Mouse (Mus musculus) layer of hippocampus, postnatal 36 days (tissue): ENCODE results near the gene Ripor3. TPM values are rescaled to one million over a fixed set of nuclear protein-coding genes. Genes with fewer than 3 reads are reported as not detected.

Experiments used
- DNase-seq, 2 experiments: peaks; one replicate each; pipeline ENCODE4 v3.0.0; 2022
- total RNA-seq, 2 experiments: library from RNA; stranded (reverse); gene quantifications; 2 replicates each; pipeline ENCODE4 v1.2.3; 2021

The Ripor3 gene
- total RNA-seq, 2 experiments from 2014 or later, result 0.10 to 0.28 TPM

DNA sequence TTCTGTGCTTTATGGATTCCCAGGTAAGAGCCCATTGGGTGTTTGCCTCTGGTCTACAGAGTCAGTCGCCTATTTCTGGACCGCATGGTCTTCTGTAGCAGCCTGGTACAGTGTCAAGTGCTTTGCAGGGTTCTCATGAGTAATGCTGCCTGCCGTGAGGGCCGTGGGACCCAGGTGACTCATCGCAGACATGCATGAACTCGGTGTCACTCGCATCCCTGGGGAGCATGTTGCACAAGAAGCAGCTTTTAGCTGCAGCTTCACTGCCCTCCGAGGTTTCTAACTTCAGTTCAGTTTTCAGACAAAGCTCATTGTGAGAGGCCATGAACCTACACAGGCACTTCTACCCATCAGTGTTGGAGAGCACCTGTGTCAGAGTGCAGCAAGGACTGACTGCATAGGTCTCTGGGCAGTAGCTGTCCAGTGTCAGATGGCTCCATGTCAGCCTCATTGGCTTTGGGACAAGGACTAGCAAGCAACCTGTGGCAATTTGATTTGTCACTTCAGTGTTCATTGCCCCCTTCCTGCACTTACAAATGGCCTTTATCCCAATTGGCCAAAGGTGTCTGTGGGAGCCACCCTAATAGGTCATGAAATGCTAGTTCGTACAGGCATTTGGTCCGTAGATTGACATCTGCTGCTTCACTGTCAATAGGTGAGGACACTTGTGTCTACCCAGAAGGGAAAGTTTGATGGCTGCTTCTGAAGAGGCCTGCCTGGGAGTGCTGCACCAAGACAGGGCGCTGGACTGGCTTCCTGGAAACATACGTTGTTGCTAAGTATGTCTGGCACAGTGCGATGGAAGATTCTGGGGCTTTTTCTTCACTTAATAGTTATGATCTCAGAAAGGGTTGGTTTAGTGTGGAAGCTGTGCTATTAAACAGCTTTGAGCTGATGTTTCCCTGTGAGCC is 58.9 kb downstream of the Ripor3 start:
- DNase-seq, result no peak

DNA sequence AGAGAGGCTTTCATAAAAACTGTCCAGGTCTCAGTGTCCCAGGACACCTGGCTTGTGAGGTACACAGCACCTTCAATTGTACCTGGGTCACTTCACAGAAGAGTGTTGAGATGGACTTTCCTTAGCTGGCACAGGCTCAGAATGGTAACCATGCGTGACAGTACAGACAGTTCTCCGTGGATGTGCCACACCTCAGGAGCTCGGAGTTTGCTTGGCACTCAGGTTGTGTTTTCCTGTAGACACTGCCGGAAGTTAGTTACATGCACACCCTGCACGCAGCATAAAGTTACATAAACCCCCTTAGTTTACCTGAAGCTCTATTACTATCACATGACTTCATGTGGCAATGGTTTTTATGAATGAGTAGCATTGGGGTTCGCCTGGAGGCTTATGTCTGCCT is 59.7 kb downstream of the Ripor3 start:
- DNase-seq, result no peak

DNA sequence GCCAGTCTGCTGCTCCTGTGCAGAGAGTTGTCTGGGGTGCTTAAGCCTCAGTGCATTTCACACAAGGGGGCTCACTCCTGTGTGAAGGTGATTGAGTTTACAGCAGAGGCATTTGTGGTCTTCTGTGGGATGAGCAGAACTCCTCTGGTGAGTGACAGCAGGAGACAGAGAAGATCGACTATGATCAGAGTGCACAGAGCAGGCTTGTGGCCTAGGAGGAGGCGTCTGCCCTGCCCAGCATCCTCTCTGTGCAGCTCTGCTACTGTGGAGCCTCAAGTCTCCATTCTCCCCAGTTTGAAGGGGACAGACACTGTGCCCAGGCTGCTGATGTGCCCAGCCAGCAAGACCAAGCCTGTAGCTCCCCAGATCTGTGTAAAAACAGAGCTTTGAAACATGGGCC is 60.6 kb downstream of the Ripor3 start:
- DNase-seq, result no peak

DNA sequence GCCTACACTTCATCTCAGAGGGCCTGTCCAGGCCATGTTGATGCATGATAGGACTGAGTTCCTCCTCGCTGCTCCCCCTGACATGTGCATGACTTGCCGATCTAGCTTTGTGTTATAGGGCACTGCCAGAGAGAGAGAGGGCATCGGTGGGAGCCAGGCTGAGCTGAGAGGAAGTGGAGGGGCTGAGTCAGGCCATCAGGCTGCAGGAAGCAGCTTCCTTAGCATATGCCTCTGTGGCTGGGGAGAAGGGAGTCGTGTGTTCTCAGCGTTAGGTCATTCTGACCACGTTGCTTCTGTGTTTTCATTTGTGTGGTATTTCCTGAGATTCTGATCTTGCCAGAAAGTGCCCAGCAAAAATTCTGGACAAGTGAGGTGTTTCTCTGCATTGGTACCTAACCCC is 61.2 kb downstream of the Ripor3 start:
- DNase-seq, result no peak

DNA sequence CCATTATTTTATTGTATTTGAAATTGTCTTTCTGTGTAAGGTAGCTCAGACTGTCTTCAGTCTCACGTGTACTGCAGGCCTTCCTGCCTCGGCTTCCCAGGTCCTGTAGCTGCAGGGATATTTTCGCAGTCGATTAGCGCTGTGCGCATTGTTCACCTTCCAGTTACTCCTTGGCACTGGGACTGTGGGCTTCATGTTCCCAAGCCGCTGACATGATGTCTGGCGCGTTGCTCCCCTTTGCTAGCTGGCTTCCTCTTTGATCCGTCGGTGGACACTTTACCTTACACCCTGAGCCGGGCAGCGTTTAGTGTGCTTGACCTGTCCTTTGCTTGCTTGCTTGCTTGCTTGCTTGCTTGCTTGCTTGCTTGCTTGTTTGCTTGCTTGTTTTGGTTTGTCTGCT is 61.9 kb downstream of the Ripor3 start:
- no peak for DNase-seq

DNA sequence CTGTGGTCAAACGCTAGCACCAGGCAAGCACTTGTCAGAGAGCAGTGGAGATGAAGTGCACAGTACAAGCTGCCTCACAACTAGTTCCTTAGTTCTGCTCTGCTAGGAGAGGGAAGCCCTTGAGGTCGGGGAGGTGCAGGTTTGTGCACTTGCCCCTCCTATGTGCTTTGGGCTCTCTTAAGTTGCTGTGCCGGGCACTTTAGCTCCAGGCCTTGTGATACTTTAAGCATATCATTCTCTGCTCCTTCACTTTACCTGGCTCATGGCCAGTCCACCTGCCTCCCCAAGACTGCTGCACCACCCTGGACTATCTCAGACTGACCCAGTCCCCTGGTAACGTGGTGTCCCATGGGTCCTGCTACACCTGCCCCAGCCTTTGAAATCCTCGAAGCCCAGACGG is 62.4 kb downstream of the Ripor3 start:
- DNase-seq, result no peak

DNA sequence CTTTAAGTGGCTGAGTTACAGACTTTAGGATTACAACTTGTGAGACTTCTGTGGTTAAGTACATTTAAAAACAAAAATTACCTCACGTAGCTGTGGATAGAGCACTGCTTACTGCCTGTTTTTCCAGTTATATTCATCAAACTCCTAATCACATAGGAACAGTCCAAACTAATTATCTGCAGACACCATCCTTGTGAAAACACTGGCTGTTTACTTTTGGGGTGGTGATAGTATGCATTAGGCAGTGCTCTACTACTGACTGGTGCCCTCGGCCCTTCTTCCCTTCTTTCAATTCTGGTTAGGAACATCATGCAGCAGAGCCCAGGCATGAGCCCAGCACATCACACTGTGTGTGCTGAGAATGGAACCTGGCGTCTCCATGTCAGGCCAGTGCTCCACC is 63.2 kb downstream of the Ripor3 start:
- DNase-seq, result no peak

DNA sequence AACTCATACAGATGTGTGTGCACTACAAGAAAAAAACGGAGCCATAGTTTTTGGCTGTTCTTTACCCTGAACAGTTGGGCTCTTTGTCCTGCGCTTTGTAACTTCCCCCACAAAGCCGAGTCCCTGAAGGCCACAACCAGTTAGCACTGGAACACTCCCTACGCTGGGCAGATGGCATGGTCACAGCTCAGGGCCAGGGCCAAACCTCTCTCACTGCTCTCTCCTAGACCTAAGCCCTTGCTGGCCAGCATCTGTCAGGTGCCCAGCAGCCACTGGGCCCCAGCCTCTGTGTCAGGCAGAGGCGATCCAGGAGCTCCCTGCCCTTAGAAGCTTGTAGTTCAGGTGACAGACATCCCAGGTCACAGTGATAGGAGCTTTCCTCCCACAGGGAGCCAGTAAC is 65.0 kb downstream of the Ripor3 start:
- no peak for DNase-seq

DNA sequence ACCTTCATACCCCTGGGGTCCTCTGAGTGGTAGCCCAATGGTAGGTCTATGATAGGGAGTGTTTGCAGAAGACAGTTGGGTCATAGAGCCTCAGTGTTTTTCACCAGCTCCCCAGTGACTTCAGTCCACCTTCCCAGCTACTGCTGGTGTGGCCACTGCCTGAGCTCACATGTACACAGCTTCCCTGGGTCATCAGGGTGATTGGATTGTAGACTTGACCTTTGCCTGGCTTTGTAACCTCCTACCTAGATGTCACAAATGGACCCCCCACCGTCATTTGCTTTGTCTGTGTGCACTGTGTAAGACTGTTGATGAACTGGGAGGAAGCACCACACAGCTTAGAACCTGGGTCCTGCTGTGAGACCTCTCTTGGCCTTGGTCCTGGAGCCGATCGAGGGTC is 66.2 kb downstream of the Ripor3 start:
- DNase-seq, result no peak

DNA sequence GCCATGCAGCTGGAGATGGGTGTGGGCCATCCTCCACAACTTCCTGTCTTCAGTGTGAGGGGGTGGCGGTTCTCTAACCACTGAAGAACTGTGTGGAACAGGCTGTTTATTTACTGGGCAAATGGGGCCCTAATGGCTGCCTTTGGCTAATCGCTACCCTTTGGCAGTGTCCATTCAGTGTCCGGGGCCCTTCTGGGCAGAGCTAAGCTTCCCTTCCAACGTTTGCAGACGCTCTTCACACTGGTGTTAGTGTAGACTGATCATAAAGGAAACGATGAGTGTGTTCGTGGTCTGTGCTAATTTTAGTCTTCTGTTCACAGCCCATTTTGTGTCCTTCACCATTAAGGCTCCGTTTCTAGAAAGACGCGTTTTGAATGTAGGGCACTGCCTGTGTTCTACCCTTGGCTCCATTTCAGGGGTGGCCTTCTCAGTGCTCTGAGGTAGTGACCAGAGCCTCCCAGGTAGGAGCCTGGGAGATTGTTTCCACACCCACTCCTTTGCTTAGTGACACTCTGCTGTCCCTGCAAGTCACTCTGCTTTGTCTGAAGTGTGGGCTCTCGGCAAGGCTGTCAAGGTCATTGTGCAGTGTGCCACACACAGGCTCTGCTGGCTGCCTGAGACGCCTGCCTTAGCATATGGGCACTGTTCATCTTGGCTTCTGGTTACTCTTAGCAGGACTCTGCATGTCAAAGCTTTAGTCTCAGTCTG is 67.3 kb downstream of the Ripor3 start:
- no peak for DNase-seq

DNA sequence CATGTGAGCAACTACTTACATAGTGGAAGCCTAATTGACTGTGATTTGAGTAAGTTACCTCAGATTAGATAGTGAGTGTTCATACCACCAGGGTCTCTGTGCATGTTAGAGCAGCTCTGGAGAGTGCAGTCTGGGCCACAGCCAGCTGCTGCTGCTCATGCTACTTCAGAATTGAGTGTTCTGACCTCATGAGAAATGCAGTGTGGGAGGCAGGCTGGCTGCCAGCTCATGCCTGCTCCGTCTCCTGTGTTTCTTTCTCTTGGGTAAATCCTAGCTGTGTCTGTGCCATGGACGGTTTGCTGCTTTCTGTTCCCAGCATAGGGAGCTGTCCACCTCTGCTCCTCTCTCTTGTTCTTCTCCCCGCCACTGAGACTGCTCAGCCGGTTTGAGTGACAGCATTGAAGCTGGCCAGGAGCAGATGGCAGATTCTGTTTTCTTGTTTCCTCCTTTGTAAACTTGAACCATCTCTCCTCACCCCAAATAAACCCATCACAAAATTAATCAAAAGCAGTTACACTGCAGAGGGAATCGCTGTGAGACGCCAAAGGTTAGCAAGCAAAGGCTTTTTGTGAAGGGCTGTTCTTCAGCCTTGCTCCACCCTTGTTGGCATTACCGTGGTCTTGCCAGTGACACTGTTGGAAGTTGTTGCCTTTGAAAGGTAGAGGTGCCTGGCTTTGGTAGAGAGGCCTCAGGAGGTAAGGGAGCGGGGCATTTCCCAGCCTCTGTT is 68.1 kb downstream of the Ripor3 start:
- peak; percentile 43 to 66 for DNase-seq

DNA sequence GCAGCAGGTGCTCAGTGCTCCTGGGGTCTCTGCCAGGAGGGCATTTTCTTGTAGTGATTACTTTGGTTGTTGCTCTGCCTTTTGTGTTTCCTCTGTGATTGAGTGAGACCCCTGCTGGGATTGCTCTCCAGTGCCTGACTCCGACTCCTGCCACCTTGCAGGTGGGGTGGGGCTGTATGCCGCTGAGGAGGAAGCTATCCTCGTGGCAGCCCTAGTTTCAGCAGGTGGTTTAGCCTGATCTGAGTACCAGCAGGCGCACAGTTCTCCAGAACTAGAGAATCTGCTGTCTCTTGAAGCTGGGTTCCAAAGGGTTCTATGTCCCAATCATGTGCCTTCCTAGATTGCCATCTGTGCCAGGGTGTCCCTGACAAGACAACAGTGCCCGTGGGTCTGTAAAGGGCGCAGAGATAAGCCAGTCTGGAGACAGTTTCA is 68.7 kb downstream of the Ripor3 start:
- DNase-seq, result no peak

DNA sequence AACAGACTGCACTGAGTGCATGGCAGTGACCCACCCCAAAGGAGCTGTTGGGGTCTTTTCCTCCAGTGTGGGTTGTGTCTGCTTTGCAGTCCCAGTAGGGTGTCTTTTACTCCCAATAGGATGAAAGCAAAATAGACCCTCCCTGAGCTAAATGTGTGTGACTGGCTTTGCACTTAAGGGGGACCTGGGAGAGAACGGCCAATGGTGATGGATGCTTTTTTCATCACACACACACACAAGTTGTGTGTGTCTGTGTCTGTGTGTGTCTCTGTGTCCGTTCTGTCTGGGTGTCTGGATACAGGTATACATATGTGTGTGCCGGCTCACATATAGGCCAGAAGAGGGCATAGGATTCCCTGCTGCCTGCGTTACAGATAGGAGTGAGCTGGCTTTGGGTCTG is 69.1 kb downstream of the Ripor3 start:
- DNase-seq, result no peak

DNA sequence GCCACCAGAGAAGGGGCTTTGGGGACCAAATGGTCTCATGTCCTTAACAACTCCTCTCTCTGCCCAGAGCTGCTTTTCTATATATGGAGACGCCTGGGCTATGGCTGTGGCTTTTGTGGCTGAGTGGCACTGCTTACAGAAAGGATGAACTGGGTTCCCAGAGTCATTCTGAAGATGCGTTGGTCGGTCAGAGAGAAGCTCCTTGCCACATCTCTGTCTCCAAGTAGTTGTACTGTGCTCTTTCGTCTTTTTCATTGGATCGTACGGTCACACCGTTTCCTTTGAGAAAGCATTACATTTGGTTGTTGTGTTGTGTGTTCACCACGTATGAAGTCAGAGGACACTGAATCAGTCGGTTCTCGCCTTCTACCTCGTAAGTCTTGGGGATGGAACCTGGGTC is 69.8 kb downstream of the Ripor3 start:
- no peak for DNase-seq

DNA sequence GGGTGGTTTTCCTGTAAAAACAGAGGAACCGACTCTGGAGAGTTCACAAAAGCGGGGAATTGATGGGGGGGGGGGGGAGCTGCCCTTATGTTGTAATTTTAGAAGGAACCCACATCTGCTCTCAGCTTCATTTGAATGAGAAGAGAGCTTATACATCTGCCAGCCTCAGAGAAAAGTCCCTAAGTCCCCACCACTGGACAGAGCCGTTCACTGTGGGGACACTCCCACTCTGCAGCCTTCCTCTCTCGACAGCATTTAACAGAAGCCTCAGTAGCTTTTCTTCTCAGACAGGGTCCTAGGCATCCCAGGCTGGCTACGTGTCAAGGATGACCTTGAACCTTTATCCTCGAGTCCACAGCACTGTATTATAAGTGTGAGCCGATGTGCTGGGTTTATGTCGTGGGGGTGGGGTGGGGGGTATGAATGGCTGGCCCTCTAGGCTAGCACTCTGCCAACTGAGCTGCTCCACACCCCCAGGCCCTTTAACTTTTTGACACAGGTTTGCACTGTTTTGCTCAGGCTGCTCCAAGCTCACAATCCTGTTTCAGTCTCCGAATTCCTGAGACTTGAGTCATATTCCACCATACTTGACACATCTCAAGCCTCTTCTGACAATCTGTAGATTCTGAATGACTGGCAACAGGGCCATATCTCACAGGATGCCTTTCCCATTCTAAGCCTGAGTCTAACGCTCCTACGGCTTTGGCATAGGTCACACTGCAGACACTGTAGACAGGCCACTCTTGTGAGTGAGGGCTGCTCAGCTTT is 70.6 kb downstream of the Ripor3 start:
- no peak for DNase-seq

DNA sequence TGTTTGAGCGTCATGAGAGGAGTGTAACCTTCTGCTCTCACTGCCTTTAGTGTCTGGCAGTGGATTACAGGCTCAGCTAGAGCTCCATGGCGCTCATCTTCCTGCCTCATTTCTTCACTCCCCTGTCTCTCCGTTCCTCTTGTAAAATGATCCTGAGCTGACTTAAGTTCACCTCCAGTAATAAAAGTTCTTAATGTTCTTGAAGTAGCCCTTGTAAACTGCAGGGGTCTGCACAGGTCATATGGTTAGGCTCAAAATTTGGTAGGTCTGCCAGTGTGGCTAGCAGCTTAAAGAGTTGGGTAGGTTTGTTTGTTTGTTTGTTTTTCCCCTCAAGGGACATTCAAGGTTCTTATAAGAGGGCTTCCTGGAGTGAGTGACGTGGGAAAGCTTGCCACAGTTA is 71.2 kb downstream of the Ripor3 start:
- no peak for DNase-seq

DNA sequence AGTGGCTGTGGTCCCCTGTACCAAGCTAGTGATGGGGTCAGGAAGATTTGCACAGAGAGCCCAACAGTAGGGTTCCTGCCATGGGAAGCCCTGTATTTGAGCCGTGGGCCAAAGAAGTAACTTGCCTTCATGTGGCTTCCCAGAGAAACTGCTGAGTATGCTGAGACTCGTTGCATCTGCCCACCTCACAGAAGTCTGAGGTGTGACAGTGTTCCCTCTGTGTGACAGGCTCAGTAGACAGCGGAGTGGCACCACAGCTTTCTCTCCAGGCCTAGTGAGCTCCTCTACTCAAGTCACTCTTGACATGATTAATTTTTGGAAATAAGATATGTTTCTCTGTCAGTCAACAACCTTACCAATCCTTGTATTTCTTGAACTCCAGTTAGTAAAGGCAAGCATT is 71.6 kb downstream of the Ripor3 start:
- DNase-seq, result no peak

DNA sequence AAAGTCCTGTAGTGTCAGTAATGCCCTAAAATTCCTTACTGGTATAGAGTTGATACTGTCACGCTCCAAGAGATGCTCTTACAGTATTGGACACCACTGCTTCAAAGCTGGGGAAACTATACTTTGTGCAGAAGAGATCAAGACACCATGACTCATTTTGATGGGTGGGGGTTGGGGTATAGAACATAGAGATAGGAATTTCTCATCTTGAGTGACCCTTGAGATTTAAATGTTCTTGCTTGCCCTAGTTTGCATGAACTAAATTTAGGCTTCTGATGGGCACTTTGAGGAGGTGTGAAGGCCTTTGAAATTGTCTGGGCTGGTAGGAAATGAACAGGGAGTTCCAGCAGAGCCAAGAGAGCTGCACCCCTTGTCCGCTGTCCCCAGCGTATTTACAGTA is 74.5 kb downstream of the Ripor3 start:
- no peak for DNase-seq

DNA sequence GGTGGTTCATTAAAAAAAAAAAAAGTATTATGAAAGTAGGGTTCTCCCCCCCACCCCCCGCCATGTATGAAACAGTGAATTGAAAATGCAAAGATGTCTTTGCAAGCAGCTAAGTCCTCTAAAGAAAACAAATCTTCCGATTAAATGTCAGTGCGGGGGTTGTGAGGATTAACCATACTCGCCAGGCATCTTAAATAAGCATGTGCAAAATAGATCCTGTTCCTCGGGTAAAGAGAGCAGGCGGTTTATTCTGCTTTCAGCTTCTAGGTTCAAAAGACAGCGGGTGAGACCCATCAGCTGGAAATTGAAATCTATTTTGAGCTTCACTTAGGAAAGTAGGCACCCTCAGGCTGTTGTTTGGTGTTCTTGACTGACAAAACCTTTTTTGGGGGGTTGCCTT is 77.0 kb downstream of the Ripor3 start:
- no peak for DNase-seq

DNA sequence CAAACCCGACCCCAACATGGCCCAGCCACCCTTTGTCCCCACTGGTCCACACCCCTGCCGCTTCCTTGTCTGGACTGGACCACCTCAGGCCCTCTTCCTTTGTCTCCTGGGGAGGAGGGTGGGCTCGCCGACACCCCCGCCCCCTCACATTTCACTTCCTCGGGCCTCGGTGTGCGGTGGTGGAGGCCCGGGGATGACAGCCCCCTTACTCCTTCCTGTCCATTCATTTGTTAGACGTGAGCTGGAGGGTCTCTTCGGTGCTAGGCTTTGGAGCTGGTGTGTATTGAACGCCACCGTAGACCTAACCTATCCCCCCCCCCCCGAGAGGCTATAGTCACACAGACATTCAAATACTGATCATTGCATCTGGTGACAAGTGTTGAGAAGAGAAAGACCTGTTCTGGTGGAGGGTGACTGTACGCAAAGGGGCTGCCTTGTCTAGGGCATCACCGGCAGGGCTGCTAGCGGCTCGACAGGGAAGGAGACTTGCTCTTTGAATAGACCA is 77.6 kb downstream of the Ripor3 start:
- no peak for DNase-seq

DNA sequence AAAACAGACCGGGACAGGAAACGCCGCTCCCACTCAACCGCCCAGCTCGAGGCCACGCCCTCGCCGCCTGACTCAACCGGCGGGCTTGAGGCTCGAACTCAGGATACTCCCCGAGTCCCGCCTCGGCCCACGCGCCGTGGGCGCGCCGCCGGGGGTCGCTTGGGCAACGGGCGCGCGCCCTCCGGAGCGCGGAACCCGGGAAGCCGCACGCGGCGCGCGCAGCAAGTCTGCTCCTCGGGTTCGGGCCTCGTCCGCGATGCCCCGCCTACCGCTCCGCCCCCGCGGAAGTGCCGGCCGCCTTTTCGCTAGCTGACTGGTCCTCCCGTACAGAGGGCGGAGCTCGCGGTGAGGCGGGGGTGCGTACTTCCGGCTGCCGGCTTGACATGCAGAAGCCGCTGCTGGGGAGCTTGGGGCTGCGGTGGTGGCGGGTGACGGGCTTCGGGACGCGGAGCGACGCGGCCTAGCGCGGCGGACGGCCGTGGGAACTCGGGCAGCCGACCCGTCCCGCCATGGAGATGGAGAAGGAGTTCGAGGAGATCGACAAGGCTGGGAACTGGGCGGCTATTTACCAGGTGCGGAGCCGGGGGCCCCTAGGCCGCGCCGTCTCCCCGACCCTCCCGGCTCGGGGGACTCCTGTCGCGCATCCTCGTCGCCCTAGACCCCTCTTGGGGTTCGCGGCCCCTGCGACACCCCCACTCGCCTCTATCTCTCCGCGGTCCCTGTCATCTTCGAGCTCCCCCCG is 78.3 kb downstream of the Ripor3 start, which contains the start of gene Ptpn1:
Gene Ptpn1, plus strand, starts transcription at position 73 of the 742 bp plus-strand sequence.
- DNase-seq, result peak; percentile 97 to 98
